8 mouse cellular contexts compared by ENCODE assay signal in the genomic region with DNA sequence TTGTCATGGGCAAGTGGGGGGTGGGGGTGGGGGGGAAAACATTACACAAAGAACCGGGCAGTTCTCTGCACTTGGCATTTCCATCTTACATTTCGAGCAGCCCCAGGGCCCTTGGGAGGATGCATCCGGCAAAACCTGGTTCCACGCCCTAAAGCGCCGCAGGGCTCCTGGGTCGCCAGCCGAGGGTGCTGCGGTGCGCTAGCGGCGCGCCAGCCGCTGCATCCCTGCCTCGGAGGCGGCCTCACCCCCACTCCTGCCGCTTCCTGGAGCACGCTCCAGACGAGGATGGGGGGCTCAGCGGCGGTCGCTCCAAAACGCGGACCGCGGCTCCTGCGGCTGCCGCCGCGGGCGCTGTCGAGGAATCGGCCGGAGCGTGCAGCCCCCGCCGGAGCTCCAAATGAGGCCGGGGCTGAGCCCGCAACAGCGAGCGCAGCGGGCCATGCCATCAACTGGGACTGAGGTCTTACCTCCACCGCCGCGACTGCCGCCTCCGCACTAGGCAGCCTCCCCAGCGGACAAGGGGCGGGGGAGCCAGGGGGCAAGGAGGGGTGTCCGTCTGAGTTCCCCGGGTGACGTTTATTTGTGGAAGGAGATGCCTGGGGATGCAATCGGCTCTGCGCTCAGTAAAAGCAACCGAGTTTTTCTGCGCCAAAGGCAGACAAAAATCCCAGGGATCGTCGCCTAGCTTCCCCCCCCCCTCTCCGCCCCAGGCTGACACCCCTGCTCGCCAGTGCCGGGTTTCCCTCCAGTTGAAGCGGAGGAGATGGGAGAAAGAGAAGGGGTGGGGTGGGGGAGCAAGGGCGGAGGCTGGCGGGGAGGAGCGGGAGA. TPM values are rescaled to one million over a fixed set of nuclear protein-coding genes. Genes with fewer than 3 reads are reported as not detected.
DNase-seq lines count a peak whose midpoint lies in the region; ATAC-seq and TF ChIP-seq lines count a peak whose summit lies in the region.

No protein-coding gene starts in this region.

- WGBS in limb, embryonic 12.5 days: under 1% methylated on average over 65 of the region's 65 CpGs
- under 1% methylated on average over 64 of the region's 65 CpGs for WGBS in midbrain, embryonic 16.5 days
- whole genome bisulfite sequencing in stomach, embryonic 14.5 days: under 1% methylated on average over 64 of the region's 65 CpGs

- H3K27me3 ChIP-seq in limb, embryonic 12.5 days: peaks cover 20% of the 10 kb centered on the region
- H3K27me3 ChIP-seq in midbrain, embryonic 16.5 days (ENCODE audit: control insufficient read depth, insufficient read depth, low read depth, low read length): no peaks in the 10 kb centered on the region
- no peaks in the 10 kb centered on the region for H3K27me3 ChIP-seq in stomach, embryonic 14.5 days (ENCODE audit: control insufficient read depth, insufficient read depth, low read length)

- peaks cover 5% of the 10 kb centered on the region; the same call in 1 of the 2 replicates for H3K36me3 ChIP-seq in limb, embryonic 12.5 days
- H3K36me3 ChIP-seq in midbrain, embryonic 16.5 days (ENCODE audit: control insufficient read depth, insufficient read depth, low read length): no peaks in the 10 kb centered on the region
- no peaks in the 10 kb centered on the region; the same call in 1 of the 2 replicates for H3K36me3 ChIP-seq in stomach, embryonic 14.5 days (ENCODE audit: control insufficient read depth, insufficient read depth, low read length)

- peak in 1 of 2 experiments; percentile 8 for DNase-seq in layer of hippocampus, adult 2 months (ENCODE audit: low spot score in 2 of 2)
- no peak for DNase-seq in layer of hippocampus, adult 11-12 months (ENCODE audit: low spot score)
- DNase-seq in cerebellum, postnatal 25 days: peak; percentile 45 to 47
- peak; percentile 54 for DNase-seq in gastrocnemius, postnatal 14 days

- H3K4me1 ChIP-seq in limb, embryonic 12.5 days (replicated peaks): peaks cover 18% of the 10 kb centered on the region
- H3K4me1 ChIP-seq in midbrain, embryonic 16.5 days (ENCODE audit: control insufficient read depth, insufficient read depth, low read length): peaks cover 12% of the 10 kb centered on the region
- H3K4me1 ChIP-seq in stomach, embryonic 14.5 days (ENCODE audit: control insufficient read depth, insufficient read depth, low read length): peaks cover 4% of the 10 kb centered on the region; the same call in 1 of the 2 replicates

- H3K4me2 ChIP-seq in limb, embryonic 12.5 days: peak overlapping the region; percentile 95
- peak overlapping the region; percentile 82 for H3K4me2 ChIP-seq in midbrain, embryonic 16.5 days (ENCODE audit: low read length)
- peak overlapping the region; percentile 90 for H3K4me2 ChIP-seq in stomach, embryonic 14.5 days (replicated peaks; ENCODE audit: low read depth, low read length)

- intact Hi-C loops in gastrocnemius, postnatal 14 days (cut with DNase I; ENCODE audit: low total_unique reads): loop anchor here (5.0 kb wide), 3 partner anchors 98 to 328 kb away; no protein-coding TSS in a partner anchor

- peak overlapping the region; percentile 79 for H3K4me3 ChIP-seq in layer of hippocampus, adult 2 months
- H3K4me3 ChIP-seq in limb, embryonic 12.5 days (replicated peaks): peak overlapping the region; percentile 71
- H3K4me3 ChIP-seq in midbrain, embryonic 16.5 days (ENCODE audit: low read depth, low read length): peak overlapping the region; percentile 60
- H3K4me3 ChIP-seq in stomach, embryonic 14.5 days (ENCODE audit: low read depth, low read length): peak overlapping the region; percentile 53

- H3K27ac ChIP-seq in layer of hippocampus, adult 2 months: peak overlapping the region; percentile 83
- peak overlapping the region; percentile 93 for H3K27ac ChIP-seq in limb, embryonic 12.5 days
- peak overlapping the region; percentile 84 for H3K27ac ChIP-seq in midbrain, embryonic 16.5 days (ENCODE audit: low read length)
- 0 out of 2 replicates have a peak overlapping the region, but pooled peaks have one; percentile 77 for H3K27ac ChIP-seq in stomach, embryonic 14.5 days (ENCODE audit: low read length)

- H3K9ac ChIP-seq in limb, embryonic 12.5 days (replicated peaks): peak overlapping the region; percentile 80
- H3K9ac ChIP-seq in midbrain, embryonic 16.5 days (ENCODE audit: low read depth, low read length): peak overlapping the region; percentile 83
- H3K9ac ChIP-seq in stomach, embryonic 14.5 days (replicated peaks; ENCODE audit: low read depth, low read length): peak overlapping the region; percentile 45

- ATAC-seq in inflammation-experienced regulatory T-cells, adult 6 months: peak; percentile 36
- 0 out of 2 replicates have a peak, but pooled peaks have one; percentile 12 for ATAC-seq in limb, embryonic 12.5 days (ENCODE audit: insufficient number of reproducible peaks, insufficient read depth, low FRiP score, low TSS enrichment, low read depth)
- peak; percentile 22 for ATAC-seq in midbrain, embryonic 16.5 days
- ATAC-seq in stomach, embryonic 14.5 days (ENCODE audit: insufficient number of reproducible peaks, insufficient read depth, low FRiP score, low read depth): no peak

- no peaks in the 10 kb centered on the region for H3K9me3 ChIP-seq in limb, embryonic 12.5 days
- no peaks in the 10 kb centered on the region for H3K9me3 ChIP-seq in midbrain, embryonic 16.5 days (replicated peaks; ENCODE audit: control insufficient read depth, low read length, poor library complexity, severe bottlenecking)
- H3K9me3 ChIP-seq in stomach, embryonic 14.5 days (ENCODE audit: control insufficient read depth, low read depth, low read length): no peaks in the 10 kb centered on the region

- TF ChIP-seq CTCF in layer of hippocampus, adult 2 months (conservative IDR thresholded peaks at IDR 0.05): peak; percentile 49

RNA-seq across cellular contexts. Expression of gene Socs2, which starts 1.2 kb away (rescaled TPM):
- 10 to 100 TPM; 28.8 to 36.3 TPM for total RNA-seq in layer of hippocampus, adult 2 months (2021)
- total RNA-seq in gastrocnemius, postnatal 14 days (2021): 1 to 10 TPM; 8.2 to 9.4 TPM
- 10 to 100 TPM; 27.9 to 49.8 (median 37.4) TPM for polyA plus RNA-seq in inflammation-experienced regulatory T-cells, adult 6 months (2017; shearing (Covaris generic))
- 61.3 and 72.4 TPM in 2 replicates for polyA plus RNA-seq in limb, embryonic 12.5 days (2016; fragmentation: Nextera tagmentation; extraction: Ambion mirVana)
- polyA plus RNA-seq in midbrain, embryonic 16.5 days (2015; fragmentation: Nextera tagmentation; extraction: Ambion mirVana): 122 and 131 TPM in 2 replicates
- polyA plus RNA-seq in stomach, embryonic 14.5 days (2014; fragmentation: Nextera tagmentation; extraction: Ambion mirVana): 32.9 and 33.4 TPM in 2 replicates
